Mouse (Mus musculus): ENCODE results near the gene Lrrtm4.

GRCm38 (mm10) chr6:80720468-80720867 lies 701.8 kb downstream of the Lrrtm4 start:
- no peak for TF ChIP-seq POLR2A (IDR thresholded peaks at IDR 0.05; ENCODE audit: extremely low read depth, insufficient read depth, low read length)
- TF ChIP-seq CTCF (IDR thresholded peaks at IDR 0.05; ENCODE audit: extremely low read depth, insufficient read depth, low read length), result no peak
